Mouse (Mus musculus): ENCODE data around the gene Tfap2b.

DNA sequence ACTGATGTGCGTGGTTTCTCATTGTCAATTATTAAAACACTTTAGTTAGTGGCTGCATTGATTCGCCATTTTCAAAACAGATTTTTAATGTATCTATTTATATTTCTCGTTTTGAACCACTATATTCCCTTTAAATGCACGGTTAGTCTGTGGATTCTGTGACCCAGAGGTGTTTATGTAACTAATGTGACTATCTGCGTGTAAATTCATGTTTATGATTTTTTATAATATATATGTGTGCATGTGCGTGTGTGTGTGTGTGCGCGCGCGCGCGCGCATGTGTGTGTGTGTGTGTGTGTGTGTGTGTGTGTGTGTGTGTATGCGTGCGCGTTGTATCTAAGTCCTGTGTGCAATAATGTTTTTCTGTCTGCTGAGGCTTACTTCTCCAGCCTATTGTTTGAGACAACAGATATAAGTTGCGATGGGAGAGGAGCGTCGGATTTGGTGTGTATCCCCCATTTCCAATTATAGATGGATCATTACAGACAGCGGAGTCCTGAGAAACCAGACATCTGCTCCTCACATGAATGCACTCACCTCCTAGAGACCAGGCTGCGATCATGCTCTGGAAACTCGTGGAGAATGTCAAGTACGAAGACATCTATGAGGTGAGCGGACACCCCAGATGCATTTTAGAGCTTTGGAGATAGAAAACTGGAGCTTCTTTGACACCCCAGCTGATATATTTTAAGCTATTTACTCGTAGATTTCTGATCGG lies at the start of gene Tfap2b:
- TF ChIP-seq POLR2A (IDR thresholded peaks at IDR 0.05; ENCODE audit: low read depth, low read length) (no peak), CTCF (IDR thresholded peaks at IDR 0.05; ENCODE audit: extremely low read depth, insufficient read length, insufficient replicate concordance, low read depth, low read length) (no peak)

All from small intestine, adult 2 months (tissue).